Mouse (Mus musculus) neural tube, embryonic 11.5 days (tissue): ENCODE data around the gene Plcxd1. TPM values are rescaled to one million over a fixed set of nuclear protein-coding genes. Genes with fewer than 3 reads are reported as not detected.

Experiments used
- ATAC-seq: fragments of 200-750 bp; cut with Nextera tagmentation; 2 replicates; pipeline ENCODE4 v1.8.0; 2017; ENCODE audit warnings: moderate number of reproducible peaks, mild to moderate bottlenecking, moderate TSS enrichment, moderate library complexity; ENCODE audit not compliant: insufficient read depth, low FRiP score, low TSS enrichment
- DNase-seq: peaks from one replicate; pipeline ENCODE4 v3.0.0-alpha.2; 2015; ENCODE audit warnings: low spot score
- H3K27ac ChIP-seq: fragments of 300-500 bp; sonication (generic); 2 replicates; pipeline ENCODE4 v1.5.1; 2014; ENCODE audit warnings: low read depth, mild to moderate bottlenecking, low read length
- H3K27me3 ChIP-seq: fragments of 300-500 bp; sonication (generic); 2 replicates; pipeline ENCODE4 v1.6.1; 2014; ENCODE audit warnings: mild to moderate bottlenecking, low read length, mixed read lengths; ENCODE audit not compliant: control insufficient read depth, insufficient read depth
- H3K36me3 ChIP-seq: fragments of 300-500 bp; sonication (generic); 2 replicates; pipeline ENCODE4 v1.6.1; 2014; ENCODE audit warnings: mild to moderate bottlenecking, low read length, moderate library complexity, mixed read lengths; ENCODE audit not compliant: control insufficient read depth, insufficient read depth
- H3K4me1 ChIP-seq: fragments of 300-500 bp; sonication (generic); 2 replicates; pipeline ENCODE4 v1.6.1; 2014; ENCODE audit warnings: low read length, mixed read lengths; ENCODE audit not compliant: control insufficient read depth, insufficient read depth
- H3K4me2 ChIP-seq: fragments of 300-500 bp; sonication (generic); 2 replicates; pipeline ENCODE4 v1.6.1; 2014; ENCODE audit warnings: low read depth, mild to moderate bottlenecking, moderate library complexity
- H3K4me3 ChIP-seq: fragments of 300-500 bp; sonication (generic); 2 replicates; pipeline ENCODE4 v1.5.1; 2014; ENCODE audit warnings: low read depth, low read length
- H3K9ac ChIP-seq: fragments of 300-500 bp; sonication (generic); 2 replicates; pipeline ENCODE4 v1.6.1; 2014; ENCODE audit warnings: mild to moderate bottlenecking, low read length
- H3K9me3 ChIP-seq: fragments of 300-500 bp; sonication (generic); 2 replicates; pipeline ENCODE4 v1.6.1; 2016; ENCODE audit warnings: low read length; ENCODE audit not compliant: control insufficient read depth
- WGBS: fragments of 180-500 bp; shearing (Covaris S2); extraction: QIAGEN DNeasy Blood & Tissue Kit; methylation state at CpG from one replicate; pipeline ENCODE4 v1.1.7; 2014; 5-methylcytosine and 5-hydroxymethylcytosine counted together
- polyA plus RNA-seq: library from polyadenylated mRNA; unstranded; fragments of >200 nt; fragmentation: Nextera tagmentation; extraction: Ambion mirVana; gene quantifications from 2 replicates; pipeline ENCODE4 v1.2.1, GENCODE M21; 2014

The Plcxd1 gene
- polyA plus RNA-seq, 1 experiment from 2014 or later: 0.73 TPM

GRCm38 (mm10) chr5:110094847-110095213 lies 4.9 kb upstream of the Plcxd1 start:
- Histone ChIP-seq H3K4me2 (peak overlapping the region; percentile 50), H3K27ac (no peak overlapping the region), H3K36me3 (no peaks in the 10 kb centered on the region), H3K27me3 (no peaks in the 10 kb centered on the region), H3K9me3 (no peaks in the 10 kb centered on the region), H3K4me3 (peak overlapping the region; percentile 49), H3K9ac (peak overlapping the region; percentile 19; the same call in 1 of the 2 replicates), H3K4me1 (no peaks in the 10 kb centered on the region)
- WGBS: 8% methylated on average over 4 of the region's 4 CpGs
- peak; percentile 16; the same call in 1 of the 2 replicates for ATAC-seq
- no peak for DNase-seq

GRCm38 (mm10) chr5:110098991-110099477 lies 735 bp upstream of the Plcxd1 start:
- Histone ChIP-seq H3K9me3 (no peaks in the 10 kb centered on the region), H3K27me3 (no peaks in the 10 kb centered on the region), H3K9ac (no peak overlapping the region), H3K4me1 (peaks cover 12% of the 10 kb centered on the region; the same call in 1 of the 2 replicates), H3K27ac (no peak overlapping the region), H3K4me3 (no peak overlapping the region), H3K36me3 (peaks cover 6% of the 10 kb centered on the region), H3K4me2 (no peak overlapping the region)
- WGBS: 20% methylated on average over 1 of the region's 1 CpGs
- DNase-seq (no peak), ATAC-seq (no peak)

GRCm38 (mm10) chr5:110100921-110101631 lies 1.3 kb downstream of the Plcxd1 start:
- DNase-seq: no peak
- 3% methylated on average over 30 of the region's 37 CpGs for WGBS
- peaks cover 12% of the 10 kb centered on the region; the same call in 1 of the 2 replicates for H3K4me1 ChIP-seq
- H3K9ac ChIP-seq: no peak overlapping the region
- peaks cover 22% of the 10 kb centered on the region for H3K36me3 ChIP-seq
- ATAC-seq: peak; percentile 20
- no peak overlapping the region for H3K27ac ChIP-seq
- H3K27me3 ChIP-seq: no peaks in the 10 kb centered on the region
- H3K4me2 ChIP-seq: peak overlapping the region; percentile 44
- no peaks in the 10 kb centered on the region for H3K9me3 ChIP-seq
- peak overlapping the region; percentile 15 for H3K4me3 ChIP-seq

- no peak overlapping the region for H3K27ac ChIP-seq
- no peak overlapping the region; the same call in 1 of the 2 replicates for H3K9ac ChIP-seq
- H3K4me1 ChIP-seq: peaks cover 12% of the 10 kb centered on the region; the same call in 1 of the 2 replicates
- peak overlapping the region; percentile 44 for H3K4me2 ChIP-seq
- H3K36me3 ChIP-seq: peaks cover 22% of the 10 kb centered on the region
- H3K4me3 ChIP-seq: peak overlapping the region; percentile 15
- peak; percentile 43 for ATAC-seq
- WGBS: 21% methylated on average over 33 of the region's 34 CpGs
- H3K9me3 ChIP-seq: no peaks in the 10 kb centered on the region
- peak; percentile 43 for DNase-seq
- H3K27me3 ChIP-seq: no peaks in the 10 kb centered on the region
Observed at GRCm38 (mm10) chr5:110101716-110102347, 2.1 kb downstream of the Plcxd1 start.

- 92% methylated on average over 13 of the region's 13 CpGs for WGBS
- Histone ChIP-seq H3K27me3 (no peaks in the 10 kb centered on the region), H3K4me1 (peaks cover 12% of the 10 kb centered on the region; the same call in 1 of the 2 replicates), H3K27ac (no peak overlapping the region), H3K9me3 (no peaks in the 10 kb centered on the region), H3K4me3 (no peak overlapping the region), H3K36me3 (peaks cover 22% of the 10 kb centered on the region), H3K9ac (no peak overlapping the region), H3K4me2 (no peak overlapping the region)
- ATAC-seq (no peak), DNase-seq (no peak)
Observed at GRCm38 (mm10) chr5:110102429-110102828, 2.7 kb downstream of the Plcxd1 start.

GRCm38 (mm10) chr5:110102853-110103625 lies 3.3 kb downstream of the Plcxd1 start:
- no peaks in the 10 kb centered on the region for H3K9me3 ChIP-seq
- no peak overlapping the region for H3K9ac ChIP-seq
- no peak overlapping the region for H3K4me3 ChIP-seq
- ATAC-seq (no peak), DNase-seq (no peak)
- peaks cover 22% of the 10 kb centered on the region for H3K36me3 ChIP-seq
- H3K4me1 ChIP-seq: peaks cover 12% of the 10 kb centered on the region; the same call in 1 of the 2 replicates
- H3K4me2 ChIP-seq: no peak overlapping the region
- 95% methylated on average over 19 of the region's 19 CpGs for WGBS
- H3K27ac ChIP-seq: no peak overlapping the region
- H3K27me3 ChIP-seq: no peaks in the 10 kb centered on the region

- whole genome bisulfite sequencing: 94% methylated on average over 27 of the region's 27 CpGs
- Histone ChIP-seq H3K4me3 (no peak overlapping the region), H3K9ac (no peak overlapping the region), H3K4me1 (peaks cover 12% of the 10 kb centered on the region; the same call in 1 of the 2 replicates), H3K4me2 (no peak overlapping the region), H3K36me3 (peaks cover 22% of the 10 kb centered on the region), H3K9me3 (no peaks in the 10 kb centered on the region), H3K27ac (no peak overlapping the region), H3K27me3 (no peaks in the 10 kb centered on the region)
- DNase-seq (no peak), ATAC-seq (no peak)
Observed at GRCm38 (mm10) chr5:110103901-110104615, 4.3 kb downstream of the Plcxd1 start.
